Mouse (Mus musculus) stomach, adult 2 months (tissue): Measurements from ENCODE around the gene Fam111a. TPM values are rescaled to one million over a fixed set of nuclear protein-coding genes. Genes with fewer than 3 reads are reported as not detected.

Source experiments
- polyA plus RNA-seq: library from polyadenylated mRNA; depleted of rRNA; stranded (reverse); fragments of >200 nt; gene quantifications from 2 replicates; pipeline ENCODE4 v1.2.3, GENCODE M21; 2012; rRNA removed

The Fam111a gene
- 0.18 and 0.34 TPM in 2 replicates for polyA plus RNA-seq

GRCm38 (mm10) chr19:12545440-12545839 is at the start of gene Fam111a:
Fam111a (plus strand) TSS chr19:12545740.

GRCm38 (mm10) chr19:12501370-12502347 is 43.9 kb upstream of the Fam111a start, which contains the start of gene Dtx4:
Dtx4 (minus strand) TSS chr19:12501454.

GRCm38 (mm10) chr19:12599674-12600073 is 54.1 kb downstream of the Fam111a start, which contains the start of gene Gm4952:
Gm4952 (plus strand) TSS chr19:12599974.

GRCm38 (mm10) chr19:12633176-12633575 is 87.6 kb downstream of the Fam111a start, which contains the start of gene Glyat:
Glyat (plus strand) TSS chr19:12633308.

Other genes with a start within 250 kb of the Fam111a start
- not detected in 2 replicates for gene Olfr1436, start 246.6 kb upstream of the Fam111a start, polyA plus RNA-seq
- gene Olfr1437, start 220.6 kb upstream of the Fam111a start, polyA plus RNA-seq, result not detected in 2 replicates
- gene Olfr1438-ps1, start 209.8 kb upstream of the Fam111a start, polyA plus RNA-seq, result not detected in 2 replicates
- not detected in 2 replicates for gene Olfr1440, start 158.5 kb upstream of the Fam111a start, polyA plus RNA-seq
- gene Olfr1441, start 128.3 kb upstream of the Fam111a start, polyA plus RNA-seq, result not detected in 2 replicates
- not detected in 2 replicates for gene Pfpl, start 117.8 kb upstream of the Fam111a start, polyA plus RNA-seq
- 0.64 and 0.75 TPM in 2 replicates for gene Mpeg1, start 85.0 kb upstream of the Fam111a start, polyA plus RNA-seq
- 6.6 and 7.1 TPM in 2 replicates for gene Dtx4, start 44.3 kb upstream of the Fam111a start, polyA plus RNA-seq
- 0.06 TPM in 1 of 2 replicates, not detected in the other for gene Gm4952, start 54.2 kb downstream of the Fam111a start, polyA plus RNA-seq
- gene Glyat, start 87.6 kb downstream of the Fam111a start, polyA plus RNA-seq, result not detected in 2 replicates
- not detected in 2 replicates for gene Olfr1442, start 124.7 kb downstream of the Fam111a start, polyA plus RNA-seq
- gene Olfr1443, start 132.4 kb downstream of the Fam111a start, polyA plus RNA-seq, result not detected in 2 replicates
- gene Keg1, start 150.0 kb downstream of the Fam111a start, polyA plus RNA-seq, result not detected in 2 replicates
- 0.27 TPM in 1 of 2 replicates, not detected in the other for gene Cntf, start 219.9 kb downstream of the Fam111a start, polyA plus RNA-seq